In the genomic region with DNA sequence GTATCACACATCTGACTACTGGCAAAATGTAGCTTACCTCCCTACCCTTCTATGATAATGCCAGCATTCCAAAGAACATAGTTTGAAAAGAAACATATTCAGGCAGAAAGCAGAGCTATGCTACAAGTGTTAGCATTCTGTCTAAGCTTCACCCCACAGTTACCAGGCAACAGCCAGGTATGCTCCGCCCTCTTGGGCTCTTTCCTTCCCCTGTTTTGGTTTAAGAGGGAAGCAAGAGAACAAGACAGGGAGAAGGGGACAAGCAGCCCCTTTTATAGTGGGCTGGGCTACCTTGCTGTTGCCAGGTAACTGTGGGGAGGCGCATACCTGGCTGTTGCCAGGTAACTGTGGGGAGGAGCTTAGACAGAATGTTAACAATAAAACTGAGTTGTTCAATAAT, we compare ENCODE assay signal across 23 mouse cellular contexts. TPM values are rescaled to one million over a fixed set of nuclear protein-coding genes. Genes with fewer than 3 reads are reported as not detected.
DNase-seq lines count a peak whose midpoint lies in the region; ATAC-seq and TF ChIP-seq lines count a peak whose summit lies in the region.
"Had no signal": no experiment of that assay in that cellular context is flagged by ENCODE, and none has a peak within 500 bp of the region (broad histone marks: within the 10 kb centered on the region; RNA-seq: fewer than 3 reads in every experiment).

No protein-coding gene starts in this region.

- intact Hi-C loops in heart, postnatal 36 days (cut with DNase I): no loop called here
- intact Hi-C loops in gastrocnemius, postnatal 36 days (cut with DNase I): no loop called here

- no peaks in the 10 kb centered on the region for H3K27me3 ChIP-seq in testis, adult 2 months (ENCODE audit: control insufficient read depth, insufficient read depth, low read length)
- H3K27me3 ChIP-seq: forebrain, embryonic 13.5 days; hindbrain, embryonic 15.5 days had no signal

- TF ChIP-seq POLR2A in testis, adult 2 months (IDR thresholded peaks at IDR 0.05; ENCODE audit: control insufficient read depth, low read depth, low read length): no peak

- peaks cover 6% of the 10 kb centered on the region for H3K4me1 ChIP-seq in testis, adult 2 months (ENCODE audit: control insufficient read depth, insufficient read depth, low read length)

- TF ChIP-seq CTCF in testis, adult 2 months (IDR thresholded peaks at IDR 0.05; ENCODE audit: control insufficient read depth, insufficient read depth, insufficient replicate concordance, low read depth, low read length): no peak

- peak; percentile 25 for DNase-seq in heart, adult 11 months
- DNase-seq in heart, postnatal 36 days: no peak
- DNase-seq in testis, postnatal 14 days (ENCODE audit: low spot score): no peak
- DNase-seq in lung, postnatal 10 days: peak; percentile 38
- DNase-seq in gastrocnemius, postnatal 36 days: no peak
- DNase-seq in urinary bladder, postnatal 4 days (ENCODE audit: low spot score in 2 of 2): no peak
- DNase-seq: adrenal gland, adult 2 months; adrenal gland, postnatal 25 days; B cell, adult 2 months; cerebellum, adult 18-20 months; cerebellum, adult 9-11 months; cerebellum, postnatal 36 days; forebrain, postnatal 0 days; gastrocnemius, postnatal 14 days; heart, adult 18-20 months; heart, postnatal 10 days had no signal

- ATAC-seq in granulocyte monocyte progenitor cell, adult 5-6 weeks (replicated peaks; ENCODE audit: poor library complexity, severe bottlenecking): no peak
- ATAC-seq: CD4-positive, CD25-positive, alpha-beta regulatory T cell, adult 4 months; forebrain, embryonic 13.5 days; forebrain, postnatal 0 days had no signal

- H3K36me3 ChIP-seq in testis, adult 2 months (ENCODE audit: control insufficient read depth, insufficient read depth, low read length): no peaks in the 10 kb centered on the region
- H3K36me3 ChIP-seq: heart, embryonic 10.5 days; hindbrain, embryonic 15.5 days had no signal

- H3K4me3 ChIP-seq in testis, adult 2 months (ENCODE audit: control insufficient read depth, low read depth, low read length): peak overlapping the region; percentile 14; the same call in 1 of the 2 replicates
- H3K4me3 ChIP-seq: forebrain, embryonic 13.5 days; heart, embryonic 10.5 days; hindbrain, embryonic 15.5 days had no signal

- no peak overlapping the region for H3K27ac ChIP-seq in testis, adult 2 months (ENCODE audit: control insufficient read depth, insufficient read depth, low read depth, low read length)
- H3K27ac ChIP-seq: forebrain, embryonic 13.5 days; heart, embryonic 10.5 days; hindbrain, embryonic 15.5 days had no signal

RNA-seq across cellular contexts. Expression of a gene that starts 4.0 kb away (rescaled TPM):
- total RNA-seq in heart, postnatal 36 days (2021): 10 to 100 TPM in 1 of 2 experiments, 1 to 10 TPM in 1; 8.3 to 10.7 TPM
- 163 and 197 TPM in 2 replicates for polyA plus RNA-seq in testis, adult 2 months (2012; rRNA removed)
- total RNA-seq in granulocyte monocyte progenitor cell, adult 5-6 weeks (2014; fragmentation: Nextera tagmentation): 2.6 TPM in 1 of 2 replicates, not detected in the other
- total RNA-seq in granulocyte monocyte progenitor cell, adult 5-6 weeks (2017): 0.26 and 3.1 TPM in 2 replicates
- total RNA-seq in gastrocnemius, postnatal 36 days (2021): 1 to 10 TPM; 2.8 to 4.1 TPM
- total RNA-seq: MEL had no signal
- polyA plus RNA-seq: CD4-positive, CD25-positive, alpha-beta regulatory T cell, adult 4 months had no signal

Comparison
In these comparisons a context has a peak if more than half of its experiments do, and no peak if none do; other contexts are left out.
1. DNase-seq: peak in heart, adult 11 months (single experiment) and lung, postnatal 10 days (single experiment); none in heart, postnatal 36 days (0 of 2), testis, postnatal 14 days (single experiment), gastrocnemius, postnatal 36 days (0 of 2) and urinary bladder, postnatal 4 days (0 of 2).